Mouse (Mus musculus) granulocyte monocyte progenitor cell, adult 5-6 weeks (primary cell): ENCODE results near the gene Myf5. TPM values are rescaled to one million over a fixed set of nuclear protein-coding genes. Genes with fewer than 3 reads are reported as not detected.

ENCODE experiments used
- ATAC-seq: replicated peaks from 2 replicates; pipeline ENCODE4 v1.8.0; 2016; ENCODE audit warnings: mild to moderate bottlenecking, moderate TSS enrichment, inconsistent platforms; ENCODE audit not compliant: poor library complexity, severe bottlenecking
- total RNA-seq, 2 experiments: library from RNA; stranded (forward) in 1 of 2; stranded (reverse) in 1 of 2; fragments of 200-712, 200-1000 nt in 1 of 2; fragments of >200 nt in 1 of 2; fragmentation: Nextera tagmentation in 1 of 2; gene quantifications; 2 replicates each; pipeline ENCODE4 v1.2.3; 2014 to 2017

Myf5 gene
- total RNA-seq (2014; fragmentation: Nextera tagmentation) = not detected in 2 replicates
- not detected in 2 replicates for total RNA-seq (2017)

GRCm38 (mm10) chr10:107485870-107486269 is at the start of gene Myf5:
Myf5 (minus strand) TSS chr10:107486134.
- no peak for ATAC-seq

GRCm38 (mm10) chr10:107528758-107529157 is 42.8 kb upstream of the Myf5 start:
- no peak for ATAC-seq

GRCm38 (mm10) chr10:107519216-107519615 is 33.3 kb upstream of the Myf5 start:
- ATAC-seq = no peak

GRCm38 (mm10) chr10:107516641-107517040 is 30.7 kb upstream of the Myf5 start:
- ATAC-seq = no peak

GRCm38 (mm10) chr10:107514735-107515134 is 28.8 kb upstream of the Myf5 start:
- no peak for ATAC-seq

GRCm38 (mm10) chr10:107506397-107506796 is 20.5 kb upstream of the Myf5 start:
- ATAC-seq = no peak

GRCm38 (mm10) chr10:107503430-107503829 is 17.5 kb upstream of the Myf5 start:
- no peak for ATAC-seq

- no peak for ATAC-seq
Measured at GRCm38 (mm10) chr10:107502193-107502592, 16.3 kb upstream of the Myf5 start.

GRCm38 (mm10) chr10:107499656-107500055 is 13.7 kb upstream of the Myf5 start:
- no peak for ATAC-seq

GRCm38 (mm10) chr10:107496402-107496801 is 10.5 kb upstream of the Myf5 start:
- ATAC-seq = no peak; the same call in 1 of the 2 replicates

GRCm38 (mm10) chr10:107494568-107494967 is 8.6 kb upstream of the Myf5 start, which contains the start of gene Myf6:
Myf6 (minus strand) TSS chr10:107494737.
- no peak for ATAC-seq

GRCm38 (mm10) chr10:107493580-107494474 is 7.9 kb upstream of the Myf5 start:
- no peak for ATAC-seq

GRCm38 (mm10) chr10:107492867-107493579 is 7.1 kb upstream of the Myf5 start:
- ATAC-seq = no peak

- no peak for ATAC-seq
Measured at GRCm38 (mm10) chr10:107488654-107489315, 2.9 kb upstream of the Myf5 start.

GRCm38 (mm10) chr10:107486770-107487169 is 836 bp upstream of the Myf5 start:
- ATAC-seq = no peak

GRCm38 (mm10) chr10:107484050-107484449 is 1.9 kb downstream of the Myf5 start:
- ATAC-seq = no peak

GRCm38 (mm10) chr10:107473497-107473896 is 12.4 kb downstream of the Myf5 start:
- no peak for ATAC-seq

- no peak for ATAC-seq
Measured at GRCm38 (mm10) chr10:107471712-107472111, 14.2 kb downstream of the Myf5 start.

- no peak for ATAC-seq
Measured at GRCm38 (mm10) chr10:107467819-107468218, 18.1 kb downstream of the Myf5 start.

- no peak for ATAC-seq
Measured at GRCm38 (mm10) chr10:107449496-107450330, 36.2 kb downstream of the Myf5 start.
